Mouse (Mus musculus) cerebellum, postnatal 25 days (tissue): ENCODE results near the gene Plcg1.
A peak's percentile ranks its signal among the peaks of the same experiment; 100 is the strongest.

Experiments used
- DNase-seq, 2 experiments: peaks; one replicate each; pipeline ENCODE4 v3.0.0; 2021; ENCODE audit warnings: mixed read lengths in 2 of 2

Gene Plcg1

DNA sequence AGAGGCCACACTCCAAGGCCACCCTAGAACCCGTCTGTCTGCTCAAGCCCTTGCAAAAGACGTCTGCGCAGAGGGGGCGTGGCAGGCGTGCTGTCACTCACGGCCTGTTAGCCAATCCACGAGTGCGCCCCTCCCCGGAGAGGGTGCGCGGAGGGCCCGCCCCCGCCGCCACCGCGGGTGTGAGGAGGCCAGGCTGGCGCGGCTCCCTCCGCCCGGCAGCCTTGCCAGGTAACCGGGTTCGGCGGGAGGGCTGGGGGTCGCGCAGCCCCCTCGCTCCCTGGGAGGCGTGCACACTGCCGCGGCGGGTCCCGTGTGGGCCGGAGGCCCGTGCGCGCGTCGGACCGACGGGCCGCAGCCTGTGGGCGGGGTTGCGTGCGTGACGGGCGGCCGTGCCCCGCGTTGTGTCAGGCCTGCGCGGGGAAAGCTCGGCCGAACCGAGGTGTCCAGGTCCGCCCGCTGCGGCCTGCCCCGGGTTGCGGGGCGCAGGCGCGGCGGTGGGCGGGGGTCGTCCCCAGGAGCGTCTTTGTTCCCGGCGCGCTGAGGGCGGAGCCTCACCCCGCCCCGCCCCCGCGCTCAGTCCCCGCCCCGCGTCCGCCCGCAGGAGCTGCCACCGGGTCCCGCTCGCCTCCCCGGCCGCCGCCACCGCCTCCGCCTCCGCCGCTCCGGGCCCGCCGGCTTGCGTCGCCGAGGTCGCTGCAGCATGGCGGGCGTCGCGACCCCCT lies at the start of gene Plcg1:
Gene Plcg1, plus strand, starts transcription at position 184 of the 722 bp plus-strand sequence.
- DNase-seq: peak; percentile 96 to 97

DNA sequence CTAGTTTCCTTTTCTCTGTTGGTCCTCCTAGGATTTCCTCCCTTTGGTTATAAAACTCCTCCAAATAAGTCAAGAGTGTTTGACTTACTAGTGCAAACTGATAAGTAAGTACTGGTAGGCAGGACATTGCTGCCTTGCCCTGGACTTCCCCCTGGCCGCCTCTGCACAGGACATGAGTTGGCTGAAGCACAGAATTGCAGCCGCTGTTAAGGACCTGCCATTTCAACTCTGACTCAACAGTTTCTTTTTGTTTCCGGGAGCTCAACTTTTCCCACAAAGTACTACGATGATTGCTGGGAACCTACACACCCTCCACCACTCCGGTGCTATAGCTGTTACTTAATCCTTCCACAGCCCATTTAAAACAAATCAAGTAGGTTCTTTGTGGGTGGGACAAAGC lies 30.8 kb upstream of the Plcg1 start:
- DNase-seq: no peak

DNA sequence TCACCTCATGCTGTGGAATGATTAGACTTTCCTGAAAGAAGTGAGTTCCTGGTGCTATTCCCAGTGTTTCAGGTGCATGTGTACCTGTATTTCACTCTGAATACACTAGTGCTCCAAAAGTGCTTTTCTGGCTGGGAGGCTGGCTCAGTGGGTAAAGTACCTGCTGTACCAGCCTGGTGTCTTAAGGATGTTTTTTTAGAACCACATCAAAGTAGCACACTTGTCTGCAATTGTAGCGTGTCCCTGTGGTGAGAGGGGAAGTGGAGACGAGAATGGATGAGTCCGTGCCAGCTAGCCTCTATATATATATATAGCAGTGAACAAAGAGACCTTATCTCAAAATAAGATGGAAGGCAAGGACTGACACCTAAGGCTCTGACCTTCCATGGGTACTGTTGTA lies 29.5 kb upstream of the Plcg1 start:
- DNase-seq: no peak

- DNase-seq: no peak
These were observed 28.3 kb upstream of the Plcg1 start for GRCm38 (mm10) chr2:160702824-160703223.

GRCm38 (mm10) chr2:160707673-160708072 lies 23.4 kb upstream of the Plcg1 start:
- DNase-seq: no peak

- DNase-seq: no peak
These were observed 15.6 kb upstream of the Plcg1 start for GRCm38 (mm10) chr2:160715463-160716030.

- DNase-seq: peak; percentile 30 to 71
These were observed 13.8 kb upstream of the Plcg1 start for GRCm38 (mm10) chr2:160717269-160717668.

GRCm38 (mm10) chr2:160718811-160719210 lies 12.3 kb upstream of the Plcg1 start:
- DNase-seq: no peak

GRCm38 (mm10) chr2:160722714-160723113 lies 8.4 kb upstream of the Plcg1 start:
- DNase-seq: no peak

DNA sequence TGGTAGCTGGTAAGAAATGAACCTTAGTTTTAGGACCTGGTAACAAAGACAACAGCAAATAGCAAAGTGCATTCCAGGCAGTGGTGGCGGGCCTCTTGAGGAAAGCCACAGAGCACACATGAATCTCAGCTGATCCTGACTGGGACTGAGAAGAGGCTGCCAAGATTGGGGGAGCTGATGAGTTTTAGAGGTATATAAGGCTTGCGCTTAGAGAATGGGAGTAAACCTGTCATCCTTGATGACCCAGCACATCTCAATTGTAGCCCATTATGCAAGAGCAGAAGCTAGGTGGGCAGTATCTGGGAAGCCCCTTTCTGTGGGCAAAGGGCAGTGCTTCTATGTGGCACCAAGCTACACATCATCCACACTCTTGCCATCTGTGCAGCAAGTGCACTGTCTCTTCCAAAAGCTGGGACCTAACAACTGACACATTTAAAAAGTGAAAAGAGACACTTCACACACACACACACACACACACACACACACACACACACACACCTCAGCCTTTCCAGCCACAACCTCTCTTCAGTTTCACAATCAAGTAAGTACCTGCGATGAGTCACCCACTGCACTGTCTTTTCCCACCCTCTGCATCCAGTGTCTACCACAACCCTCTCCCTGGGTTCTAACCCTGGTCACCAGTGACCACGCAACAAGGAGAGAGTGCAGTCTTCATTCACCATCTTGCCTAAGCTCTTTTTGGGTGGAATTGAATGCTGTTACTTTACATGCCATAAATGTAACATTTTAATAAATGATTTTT lies 7.3 kb upstream of the Plcg1 start:
- no peak for DNase-seq

DNA sequence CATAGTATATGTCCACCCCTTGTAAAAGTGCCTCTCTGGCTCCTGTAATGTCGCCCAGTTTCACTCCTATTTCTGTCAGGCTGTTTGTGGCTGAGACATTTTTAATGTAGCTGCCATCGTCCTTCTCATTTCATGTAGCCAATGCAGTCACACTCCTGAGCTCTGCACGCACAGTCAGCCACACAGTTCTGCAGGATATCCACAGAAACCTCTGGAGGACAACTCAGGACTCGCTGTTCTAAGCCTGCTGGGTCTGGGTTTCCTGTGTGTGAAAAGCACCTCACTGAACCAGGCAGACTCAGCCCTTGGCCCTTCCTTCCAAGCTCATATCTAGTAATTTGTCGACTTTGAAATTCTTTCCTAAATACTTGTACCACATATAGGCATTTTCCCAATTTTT lies 6.6 kb upstream of the Plcg1 start:
- DNase-seq: no peak

- no peak for DNase-seq
These were observed 4.9 kb upstream of the Plcg1 start for GRCm38 (mm10) chr2:160725877-160726864.

- no peak for DNase-seq
These were observed 2.1 kb upstream of the Plcg1 start for GRCm38 (mm10) chr2:160728972-160729371.

DNA sequence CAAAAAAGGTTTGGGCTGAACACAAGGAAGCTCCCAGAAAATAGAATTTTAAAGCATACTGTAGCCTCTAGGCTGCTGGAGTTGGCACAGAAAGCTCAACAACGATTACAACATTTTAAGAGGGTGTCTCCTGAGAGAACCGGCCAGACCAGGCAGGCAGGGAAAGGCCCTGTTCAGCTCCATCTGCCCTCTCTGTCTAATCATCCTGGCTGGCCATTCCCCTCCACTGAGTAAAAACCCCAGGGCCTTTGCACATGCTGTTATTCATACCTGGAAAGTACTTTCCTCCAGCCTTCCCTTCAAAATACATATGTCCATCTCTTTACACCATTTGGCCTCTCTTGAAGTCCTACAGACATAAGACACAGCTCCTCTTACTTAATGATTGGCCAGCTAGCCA lies 1.7 kb upstream of the Plcg1 start:
- DNase-seq: no peak

GRCm38 (mm10) chr2:160729851-160730796 lies 976 bp upstream of the Plcg1 start:
- peak in 1 of 2 experiments; percentile 48 for DNase-seq

GRCm38 (mm10) chr2:160730797-160731116 lies 343 bp upstream of the Plcg1 start:
- DNase-seq: no peak

- DNase-seq: peak in 1 of 2 experiments; percentile 75
These were observed 750 bp downstream of the Plcg1 start for GRCm38 (mm10) chr2:160731839-160732261.

GRCm38 (mm10) chr2:160732420-160732995 lies 1.4 kb downstream of the Plcg1 start:
- DNase-seq: no peak

GRCm38 (mm10) chr2:160733131-160733531 lies 2.0 kb downstream of the Plcg1 start:
- no peak for DNase-seq

- DNase-seq: no peak
These were observed 3.2 kb downstream of the Plcg1 start for GRCm38 (mm10) chr2:160734331-160734730.

DNA sequence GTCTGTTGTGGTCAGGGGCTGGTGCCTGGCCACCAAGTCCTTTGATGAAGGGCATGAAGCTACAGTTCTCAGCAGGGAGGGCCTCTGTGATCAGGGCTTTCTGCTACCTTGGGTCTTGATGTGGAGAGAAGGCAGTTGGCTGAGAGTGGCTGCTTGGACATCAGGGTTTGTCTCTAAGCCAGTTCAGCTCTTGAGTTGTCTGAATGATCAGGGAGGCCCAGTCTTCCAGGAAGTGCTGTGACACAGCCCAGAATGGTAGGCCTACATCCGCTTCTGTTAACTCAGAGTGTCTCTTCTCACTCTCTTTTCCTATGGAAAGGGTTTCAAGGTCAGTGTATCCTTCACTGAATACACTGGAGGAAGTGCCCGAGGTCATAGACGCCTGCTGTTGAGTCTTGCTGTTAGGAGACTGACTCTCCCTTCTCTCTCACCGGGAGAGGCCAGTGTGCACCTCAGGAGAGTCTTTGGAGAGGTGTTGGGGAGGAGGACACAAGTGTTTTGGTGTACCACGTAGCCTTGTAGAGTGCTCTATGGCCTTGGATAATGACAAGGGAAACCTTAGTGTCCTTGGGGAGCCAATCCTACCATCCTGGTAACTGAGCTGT lies 4.7 kb downstream of the Plcg1 start:
- no peak for DNase-seq
